Mouse (Mus musculus) embryonic facial prominence, embryonic 15.5 days (tissue): ENCODE measurements around the gene Irgq. TPM values are rescaled to one million over a fixed set of nuclear protein-coding genes. Genes with fewer than 3 reads are reported as not detected.
A peak's percentile ranks its signal among the peaks of the same experiment; 100 is the strongest.
"Not testable (repeated sequence)": the region's sequence is repeated elsewhere in the genome, so short reads cannot be mapped to it uniquely, and the experiment has no call there.

Source experiments
- ATAC-seq: fragments of 200-750 bp; cut with Nextera tagmentation; 2 replicates; pipeline ENCODE4 v1.8.0; 2017; ENCODE audit warnings: low read depth, moderate TSS enrichment; ENCODE audit not compliant: insufficient number of reproducible peaks, low FRiP score, low TSS enrichment
- H3K27ac ChIP-seq: fragments of 300-500 bp; sonication (generic); replicated peaks from 2 replicates; pipeline ENCODE4 v1.5.1; 2015; ENCODE audit warnings: mild to moderate bottlenecking, inconsistent platforms
- H3K27me3 ChIP-seq: fragments of 300-500 bp; sonication (generic); 2 replicates; pipeline ENCODE4 v1.6.1; 2015; ENCODE audit warnings: inconsistent platforms
- H3K36me3 ChIP-seq: fragments of 300-500 bp; sonication (generic); 2 replicates; pipeline ENCODE4 v1.6.1; 2015; ENCODE audit warnings: mild to moderate bottlenecking, inconsistent platforms
- H3K4me1 ChIP-seq: fragments of 300-500 bp; sonication (generic); 2 replicates; pipeline ENCODE4 v1.6.1; 2015; ENCODE audit warnings: inconsistent platforms
- H3K4me2 ChIP-seq: fragments of 300-500 bp; sonication (generic); replicated peaks from 2 replicates; pipeline ENCODE4 v1.6.1; 2015; ENCODE audit warnings: mild to moderate bottlenecking, inconsistent platforms
- H3K4me3 ChIP-seq: fragments of 300-500 bp; sonication (generic); replicated peaks from 2 replicates; pipeline ENCODE4 v1.5.1; 2015; ENCODE audit warnings: mild to moderate bottlenecking, inconsistent platforms
- H3K9ac ChIP-seq: fragments of 300-500 bp; sonication (generic); 2 replicates; pipeline ENCODE4 v1.6.1; 2015; ENCODE audit warnings: inconsistent platforms
- H3K9me3 ChIP-seq: fragments of 300-500 bp; sonication (generic); replicated peaks from 2 replicates; pipeline ENCODE4 v1.6.1; 2016; ENCODE audit warnings: inconsistent platforms
- WGBS: fragments of 180-500 bp; shearing (Covaris S2); methylation state at CpG from one replicate; pipeline ENCODE4 v1.1.7; 2015; 5-methylcytosine and 5-hydroxymethylcytosine counted together
- polyA plus RNA-seq: library from polyadenylated mRNA; unstranded; fragments of >200 nt; fragmentation: Nextera tagmentation; extraction: Ambion mirVana; gene quantifications from 2 replicates; pipeline ENCODE4 v1.2.1, GENCODE M21; 2015

Irgq gene
- 11.2 and 11.4 TPM in 2 replicates for polyA plus RNA-seq

DNA sequence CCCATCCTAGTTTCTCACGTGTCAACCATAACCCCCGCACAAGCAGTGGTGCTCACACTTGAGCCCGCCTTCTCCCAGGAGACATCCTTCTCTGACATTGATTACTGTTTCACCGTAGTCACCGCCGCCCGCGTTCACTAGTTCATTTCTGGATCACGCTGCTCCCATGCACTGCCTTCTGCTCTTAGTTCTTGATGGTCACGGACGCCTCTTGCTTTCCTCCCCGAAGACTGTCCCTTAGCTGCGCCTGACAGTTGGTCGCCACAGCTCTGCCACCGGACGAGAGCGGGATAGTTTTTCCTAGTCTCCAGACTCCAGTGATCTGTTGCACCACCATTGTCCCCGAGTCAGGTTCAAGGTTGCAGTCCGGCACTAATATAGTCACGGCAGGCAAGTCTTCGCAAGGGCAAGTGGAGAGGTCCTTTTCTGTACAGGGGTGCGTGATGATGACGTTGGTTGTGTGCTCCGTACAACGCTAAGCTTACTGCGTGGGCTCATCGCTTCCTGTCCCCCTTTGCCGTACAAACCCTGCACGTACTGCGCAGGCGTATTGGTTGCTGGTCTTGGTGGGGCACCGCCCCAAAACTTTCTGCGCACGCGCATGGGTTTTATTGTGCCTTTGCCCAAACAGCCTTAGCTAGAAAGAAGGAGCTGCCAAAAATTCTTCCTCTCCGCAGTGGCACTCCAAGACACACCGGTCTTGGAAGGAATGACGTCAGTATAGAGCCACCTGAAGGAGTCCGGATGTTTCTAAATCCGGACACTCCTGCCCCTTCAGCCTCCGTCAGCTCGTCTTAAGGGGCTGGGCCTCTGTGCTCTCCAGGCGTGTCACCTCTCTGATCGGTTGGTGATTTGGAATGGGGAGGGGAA lies at the start of gene Irgq:
Gene Irgq (plus strand): TSS at position 628 of the 870 bp plus-strand sequence.
- H3K27ac ChIP-seq, result peak within 1 kb of the TSS; percentile 91
- no peaks in the 10 kb centered on the region for H3K27me3 ChIP-seq
- peak; percentile 91 for ATAC-seq
- peak within 1 kb of the TSS; percentile 87 for H3K9ac ChIP-seq
- H3K4me1 ChIP-seq, result peaks cover 53% of the 10 kb centered on the region
- H3K36me3 ChIP-seq, result peaks cover 25% of the 10 kb centered on the region
- H3K9me3 ChIP-seq, result no peaks in the 10 kb centered on the region
- H3K4me3 ChIP-seq, result peak within 1 kb of the TSS; percentile 69
- peak within 1 kb of the TSS; percentile 94 for H3K4me2 ChIP-seq
- WGBS, result under 1% methylated on average over 44 of the region's 44 CpGs

DNA sequence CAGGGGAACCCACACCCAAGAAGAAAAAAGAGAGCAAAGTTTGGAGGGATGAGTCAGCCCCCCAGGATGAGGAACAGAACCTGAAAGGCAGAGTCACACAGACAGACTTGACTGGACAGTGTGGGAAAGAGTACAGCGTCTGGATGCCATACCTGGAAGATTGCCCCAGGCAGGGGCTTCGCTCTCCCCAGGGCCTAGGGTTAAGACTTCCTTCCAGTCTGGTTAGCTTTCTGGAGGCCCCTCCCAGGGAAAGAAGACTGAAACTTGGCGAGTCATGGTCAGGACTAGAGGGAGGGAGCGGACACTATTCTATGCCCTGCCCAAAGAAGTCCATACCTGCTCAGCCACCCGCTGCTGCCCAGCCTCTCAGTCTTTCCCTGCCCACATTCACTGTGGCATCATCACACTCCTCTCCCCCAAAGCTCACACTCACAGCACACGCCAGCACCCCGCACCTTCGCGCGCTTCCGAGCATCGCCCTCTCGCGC lies 49.5 kb upstream of the Irgq start:
- no peak for ATAC-seq
- Histone ChIP-seq H3K4me3 (peak overlapping the region; percentile 67), H3K4me1 (peaks cover 20% of the 10 kb centered on the region), H3K4me2 (peak overlapping the region; percentile 94), H3K9ac (peak overlapping the region; percentile 29), H3K9me3 (no peaks in the 10 kb centered on the region), H3K36me3 (no peaks in the 10 kb centered on the region), H3K27ac (no peak overlapping the region), H3K27me3 (peaks cover 7% of the 10 kb centered on the region; the same call in 1 of the 2 replicates)
- WGBS, result 10% methylated on average over 14 of the region's 14 CpGs

- Histone ChIP-seq H3K9me3 (no peaks in the 10 kb centered on the region), H3K4me1 (peaks cover 20% of the 10 kb centered on the region), H3K4me3 (peak within 1 kb of the TSS; percentile 67), H3K9ac (peak within 1 kb of the TSS; percentile 29), H3K27me3 (peaks cover 7% of the 10 kb centered on the region; the same call in 1 of the 2 replicates), H3K4me2 (peak within 1 kb of the TSS; percentile 94), H3K27ac (no peak within 1 kb of the TSS), H3K36me3 (no peaks in the 10 kb centered on the region)
- WGBS, result under 1% methylated on average over 64 of the region's 83 CpGs
- peak; percentile 84 for ATAC-seq
Measured at GRCm38 (mm10) chr7:24481474-24482207, 48.8 kb upstream of the Irgq start, which contains the start of gene Cadm4. Cadm4 (plus strand) TSS chr7:24482023.

DNA sequence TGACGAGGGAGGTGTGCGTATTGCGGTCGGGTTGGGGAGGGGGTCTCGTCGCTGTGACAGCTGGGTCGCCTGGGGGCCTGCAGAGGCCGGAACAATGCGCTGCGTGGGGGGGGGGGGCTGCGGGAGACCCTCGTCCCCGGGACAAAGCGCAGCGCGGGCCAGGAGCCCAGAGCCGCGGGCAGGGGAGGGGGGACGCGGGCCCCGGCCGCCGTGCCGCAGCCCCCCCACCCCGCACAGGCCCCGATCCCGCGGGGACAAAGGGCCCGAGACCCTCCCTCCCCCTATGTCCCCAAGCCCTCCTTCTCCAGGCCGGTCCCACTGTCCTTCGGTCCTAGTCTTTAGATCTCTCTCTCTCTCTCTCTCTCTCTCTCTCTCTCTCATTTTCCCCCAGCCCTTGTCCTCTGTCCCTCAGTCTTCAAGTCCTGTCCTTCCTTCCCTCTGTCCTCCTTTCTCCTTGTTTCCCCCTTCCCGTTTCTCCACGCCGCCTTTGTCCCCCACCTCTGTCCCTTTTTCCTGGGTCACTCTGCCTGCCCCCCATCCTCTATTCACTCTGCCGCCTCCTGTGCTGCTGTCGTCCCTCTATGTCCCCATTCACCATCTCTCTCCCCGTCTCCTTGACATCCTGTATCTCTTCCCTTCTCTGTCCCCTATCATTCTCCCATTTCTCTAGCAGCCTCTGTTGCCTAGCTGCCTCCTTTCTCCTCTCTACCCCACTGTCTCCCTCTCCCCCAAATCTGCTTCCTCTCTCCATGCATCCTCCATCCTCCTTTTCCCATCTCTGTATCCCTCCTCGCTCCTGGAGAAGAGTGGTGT lies 48.1 kb upstream of the Irgq start:
- Histone ChIP-seq H3K27ac (no peak overlapping the region), H3K27me3 (peaks cover 7% of the 10 kb centered on the region; the same call in 1 of the 2 replicates)

GRCm38 (mm10) chr7:24483291-24483690 lies 47.2 kb upstream of the Irgq start:
- Histone ChIP-seq H3K4me2 (peak overlapping the region; percentile 94; the same call in 1 of the 2 replicates), H3K4me1 (peaks cover 20% of the 10 kb centered on the region)
- 50% methylated on average over 6 of the region's 6 CpGs for WGBS
- H3K4me3 ChIP-seq, ATAC-seq, H3K9ac ChIP-seq, H3K27me3 ChIP-seq, H3K27ac ChIP-seq, H3K9me3 ChIP-seq, H3K36me3 ChIP-seq: not testable (repeated sequence)

More for the DNA sequence above, 48.1 kb upstream of the Irgq start:
- Histone ChIP-seq H3K9me3 (no peaks in the 10 kb centered on the region), H3K4me3 (peak overlapping the region; percentile 67), H3K36me3 (no peaks in the 10 kb centered on the region), H3K4me1 (peaks cover 20% of the 10 kb centered on the region), H3K4me2 (peak overlapping the region; percentile 94), H3K9ac (peak overlapping the region; percentile 26; the same call in 1 of the 2 replicates)
- no peak for ATAC-seq
- 3% methylated on average over 19 of the region's 38 CpGs for WGBS

- Histone ChIP-seq H3K4me1 (peaks cover 20% of the 10 kb centered on the region), H3K27ac (no peak overlapping the region), H3K4me3 (no peak overlapping the region), H3K9ac (no peak overlapping the region), H3K36me3 (no peaks in the 10 kb centered on the region), H3K4me2 (no peak overlapping the region), H3K9me3 (no peaks in the 10 kb centered on the region), H3K27me3 (peaks cover 7% of the 10 kb centered on the region; the same call in 1 of the 2 replicates)
- WGBS, result 74% methylated on average over 9 of the region's 9 CpGs
- ATAC-seq, result no peak
Measured at GRCm38 (mm10) chr7:24485481-24485880, 45.0 kb upstream of the Irgq start.

- Histone ChIP-seq H3K9me3 (no peaks in the 10 kb centered on the region), H3K36me3 (no peaks in the 10 kb centered on the region), H3K4me3 (no peak overlapping the region), H3K27ac (no peak overlapping the region), H3K9ac (no peak overlapping the region), H3K4me1 (peaks cover 10% of the 10 kb centered on the region; the same call in 1 of the 2 replicates), H3K27me3 (peaks cover 4% of the 10 kb centered on the region; the same call in 1 of the 2 replicates), H3K4me2 (no peak overlapping the region)
- ATAC-seq, result no peak
- 55% methylated on average over 9 of the region's 9 CpGs for WGBS
Measured at GRCm38 (mm10) chr7:24486654-24487130, 43.8 kb upstream of the Irgq start.

- peaks cover 4% of the 10 kb centered on the region; the same call in 1 of the 2 replicates for H3K27me3 ChIP-seq
- H3K9me3 ChIP-seq, result no peaks in the 10 kb centered on the region
- no peak overlapping the region for H3K27ac ChIP-seq
- ATAC-seq, result no peak
- H3K4me2 ChIP-seq, result no peak overlapping the region
- peaks cover 7% of the 10 kb centered on the region; the same call in 1 of the 2 replicates for H3K4me1 ChIP-seq
- H3K4me3 ChIP-seq, result no peak overlapping the region
- H3K36me3 ChIP-seq, result no peaks in the 10 kb centered on the region
- no peak overlapping the region for H3K9ac ChIP-seq
- WGBS, result 25% methylated on average over 3 of the region's 3 CpGs
Measured at GRCm38 (mm10) chr7:24487403-24487802, 43.1 kb upstream of the Irgq start.

- Histone ChIP-seq H3K36me3 (no peaks in the 10 kb centered on the region), H3K27ac (no peak overlapping the region), H3K9ac (no peak overlapping the region), H3K27me3 (peaks cover 4% of the 10 kb centered on the region; the same call in 1 of the 2 replicates), H3K4me1 (no peaks in the 10 kb centered on the region), H3K4me2 (no peak overlapping the region), H3K9me3 (no peaks in the 10 kb centered on the region), H3K4me3 (no peak overlapping the region)
- no peak for ATAC-seq
- WGBS, result 85% methylated on average over 8 of the region's 8 CpGs
Measured at GRCm38 (mm10) chr7:24488303-24488702, 42.2 kb upstream of the Irgq start.

DNA sequence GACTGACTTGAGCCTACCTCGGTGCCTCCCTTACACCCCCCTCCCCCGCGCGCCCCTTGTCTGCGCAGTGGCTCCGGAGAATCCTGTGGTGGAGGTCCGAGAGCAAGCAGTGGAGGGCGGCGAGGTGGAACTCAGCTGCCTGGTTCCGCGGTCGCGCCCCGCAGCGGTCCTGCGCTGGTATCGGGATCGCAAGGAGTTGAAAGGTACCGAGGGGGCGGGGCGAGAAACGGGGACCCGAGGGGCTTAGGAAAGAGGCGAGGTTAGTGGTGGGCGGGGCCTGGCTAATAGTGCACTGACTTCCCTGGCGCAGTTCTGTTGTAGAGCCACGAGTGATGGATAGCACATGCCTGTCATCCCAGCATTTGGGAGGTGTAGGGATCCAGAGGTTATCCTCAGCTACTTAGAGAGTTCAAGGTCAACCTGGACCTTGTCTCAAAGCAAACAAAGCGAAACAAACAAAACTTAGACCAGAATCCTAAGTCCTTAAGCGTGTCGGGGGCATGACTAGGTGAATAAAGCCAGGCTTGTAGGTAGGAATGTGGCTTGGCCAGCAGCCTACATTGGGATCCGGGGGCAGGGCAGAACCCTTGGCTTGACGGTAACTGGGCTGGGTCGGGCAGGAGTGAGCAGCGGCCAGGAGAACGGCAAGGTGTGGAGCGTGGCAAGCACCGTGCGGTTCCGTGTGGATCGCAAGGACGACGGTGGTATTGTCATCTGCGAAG lies 30.5 kb upstream of the Irgq start:
- H3K4me3 ChIP-seq, result peak overlapping the region; percentile 36
- H3K9me3 ChIP-seq, result no peaks in the 10 kb centered on the region
- H3K4me2 ChIP-seq, result peak overlapping the region; percentile 64
- H3K27ac ChIP-seq, result no peak overlapping the region
- WGBS, result 9% methylated on average over 43 of the region's 43 CpGs
- no peaks in the 10 kb centered on the region for H3K36me3 ChIP-seq
- H3K27me3 ChIP-seq, result peaks cover 29% of the 10 kb centered on the region
- no peak overlapping the region for H3K9ac ChIP-seq
- no peak for ATAC-seq
- peaks cover 28% of the 10 kb centered on the region for H3K4me1 ChIP-seq
